Mouse (Mus musculus) kidney, adult 11 months (tissue): ENCODE measurements around the gene Kcnk4.
A peak's percentile ranks its signal among the peaks of the same experiment; 100 is the strongest.
"Not testable (repeated sequence)": the region's sequence is repeated elsewhere in the genome, so short reads cannot be mapped to it uniquely, and the experiment has no call there.

Experiments used
- DNase-seq: peaks from one replicate; pipeline ENCODE4 v3.0.0; 2022

Kcnk4 gene

DNA sequence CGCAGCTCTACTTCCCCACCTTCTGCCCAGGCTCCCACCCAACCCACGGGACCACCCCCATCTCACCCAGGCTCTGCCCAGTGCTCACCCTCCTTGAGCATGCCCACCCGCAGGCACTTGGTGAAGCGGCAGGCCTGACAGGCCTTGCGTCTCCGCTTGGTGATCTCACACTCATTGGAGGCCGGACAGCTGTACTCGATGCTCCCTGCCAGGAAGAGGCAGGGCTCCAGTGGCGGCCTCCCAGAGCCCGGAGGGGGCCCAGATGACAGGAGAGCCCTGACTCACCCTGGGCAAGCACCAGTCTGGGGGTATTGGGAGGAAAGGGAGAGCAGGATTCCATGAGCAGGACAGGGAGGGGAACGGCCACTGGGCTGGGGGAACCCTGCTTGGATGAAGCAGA lies 20.3 kb downstream of the Kcnk4 start:
- DNase-seq, result no peak

- no peak for DNase-seq
Measured at GRCm38 (mm10) chr19:6913036-6913435, 21.3 kb downstream of the Kcnk4 start.

- no peak for DNase-seq
Measured at GRCm38 (mm10) chr19:6912205-6912970, 21.9 kb downstream of the Kcnk4 start.

DNA sequence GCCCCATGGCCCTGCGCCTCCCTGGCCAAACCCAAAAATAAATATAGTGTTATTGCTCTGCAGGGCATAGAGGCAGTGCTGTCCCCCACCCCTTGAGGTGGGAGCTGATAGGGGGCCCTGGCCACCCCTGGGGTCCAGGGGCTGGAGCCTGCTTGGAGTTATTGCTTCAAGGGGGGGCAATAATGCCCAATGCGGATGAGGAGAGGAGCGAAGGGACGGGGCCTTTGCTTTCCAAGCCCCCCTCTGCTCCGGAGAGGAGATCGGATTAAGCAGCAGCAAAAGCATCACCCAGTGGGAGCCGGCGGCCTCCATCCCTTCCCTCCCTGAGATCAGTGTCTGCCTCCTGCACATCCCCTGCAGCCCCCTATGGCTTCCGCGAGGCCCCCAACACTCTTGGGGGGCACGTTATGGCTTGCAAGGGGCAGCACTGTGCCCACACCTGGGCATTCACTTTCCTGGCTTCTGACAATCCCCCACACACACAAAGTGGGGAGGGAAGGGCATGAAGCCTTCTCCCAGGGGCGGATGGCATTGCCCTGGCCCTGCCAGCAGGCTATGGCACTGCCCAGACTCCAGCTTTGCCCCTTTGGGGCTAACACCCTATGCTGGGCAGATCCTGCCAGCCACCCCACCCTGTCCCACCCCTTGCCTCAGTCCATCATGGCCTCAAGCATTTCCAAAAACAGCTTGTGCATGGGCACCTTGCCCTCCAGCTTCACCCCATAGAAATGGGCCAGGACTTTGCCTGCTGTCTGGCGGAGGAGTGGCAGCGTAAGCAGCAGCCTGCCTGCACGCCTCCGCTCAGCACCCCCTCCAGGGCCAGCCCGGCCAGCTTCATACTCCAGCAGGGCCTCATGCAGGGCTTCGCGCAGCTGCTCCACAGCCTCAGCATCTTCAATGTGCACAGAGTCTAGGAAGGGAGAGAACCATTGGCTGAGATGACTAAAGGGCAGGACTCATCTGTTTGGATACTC lies 22.9 kb downstream of the Kcnk4 start:
- no peak for DNase-seq

DNA sequence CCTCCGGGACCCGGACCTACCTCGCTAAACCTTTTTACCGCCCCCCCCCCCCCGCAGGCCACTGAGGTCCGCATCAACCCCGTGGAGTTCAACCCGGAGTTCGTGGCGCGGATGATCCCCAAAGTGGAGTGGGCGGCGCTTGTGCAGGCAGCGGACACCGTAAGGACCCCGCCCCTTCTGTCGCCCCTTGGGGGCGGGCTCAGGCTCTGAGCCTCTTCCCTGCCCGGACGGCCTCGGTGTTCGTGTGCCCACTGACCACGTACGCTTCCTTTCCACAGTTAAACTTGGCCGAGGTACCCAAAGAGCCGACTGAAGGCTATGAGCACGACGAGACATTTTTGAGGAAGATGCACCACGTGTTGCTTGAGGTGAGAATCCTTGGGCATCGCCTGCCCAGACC lies 24.0 kb downstream of the Kcnk4 start:
- DNase-seq, result not testable (repeated sequence)

- DNase-seq, result peak; percentile 93
Measured at GRCm38 (mm10) chr19:6909507-6910289, 24.6 kb downstream of the Kcnk4 start, which contains the start of the genes Trmt112 and Prdx5. Gene Trmt112 (plus strand): TSS chr19:6909698. Gene Prdx5 (minus strand): TSS chr19:6910106.

DNA sequence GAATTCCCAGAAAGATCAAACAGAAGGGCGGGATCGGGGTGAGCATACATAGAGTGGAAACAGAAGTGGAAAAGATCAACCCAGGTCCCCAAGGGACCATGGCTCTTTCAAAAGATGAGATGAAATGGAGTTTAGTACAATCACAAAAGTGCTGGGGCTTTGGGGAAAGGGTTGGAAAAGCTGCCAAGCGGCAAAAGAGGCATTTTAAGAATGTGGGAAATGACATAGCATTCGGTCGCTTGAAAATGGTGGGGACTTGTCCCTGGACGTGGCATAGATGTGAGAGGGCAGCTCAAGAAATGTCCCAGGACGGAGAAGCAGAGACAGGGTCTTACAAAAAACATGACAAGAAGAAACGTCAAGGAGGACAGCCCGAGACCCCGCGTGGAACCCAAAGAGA lies 25.3 kb downstream of the Kcnk4 start:
- peak; percentile 36 for DNase-seq

GRCm38 (mm10) chr19:6907811-6908540 lies 26.3 kb downstream of the Kcnk4 start:
- DNase-seq, result peak; percentile 54

DNA sequence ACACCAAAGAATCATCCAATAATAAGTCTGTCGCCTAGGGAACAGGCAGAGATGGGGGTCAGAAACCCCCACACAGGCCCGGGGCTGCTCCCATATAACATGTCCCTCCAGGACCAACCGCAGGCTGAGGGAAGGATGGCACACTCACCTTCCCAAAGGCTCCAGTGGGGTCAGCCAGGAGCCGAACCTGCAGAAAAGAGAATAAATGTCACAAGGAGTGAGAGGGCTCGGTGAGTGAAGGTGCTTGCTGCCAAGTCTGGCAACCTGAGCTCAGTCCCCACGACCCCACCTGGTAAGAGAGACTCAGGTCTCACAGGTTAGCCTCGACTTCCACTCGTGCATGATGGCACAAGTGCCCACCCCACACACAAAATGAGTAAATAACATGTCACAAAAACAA lies 27.2 kb downstream of the Kcnk4 start:
- DNase-seq, result peak; percentile 30

DNA sequence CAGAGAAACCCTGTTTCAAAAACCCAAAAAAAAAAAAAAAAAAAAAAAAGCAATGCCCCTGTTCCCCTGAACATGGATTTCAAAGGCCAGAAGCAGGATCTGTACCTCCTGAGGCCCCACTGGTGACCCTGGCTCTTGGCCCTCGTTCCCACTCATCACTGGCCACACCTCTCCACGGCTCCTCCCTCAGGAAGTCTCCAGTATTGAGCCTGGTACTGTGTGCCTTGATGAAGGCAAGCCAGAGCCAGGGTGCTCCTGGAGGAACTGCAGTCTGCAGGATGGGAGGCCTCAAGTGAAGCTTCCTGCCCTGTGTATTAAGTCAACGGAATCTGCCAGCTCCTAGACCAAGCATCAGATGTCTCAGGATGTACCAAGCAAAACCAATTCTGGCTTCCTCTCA lies 28.1 kb downstream of the Kcnk4 start:
- peak; percentile 62 for DNase-seq

GRCm38 (mm10) chr19:6905498-6906159 lies 28.7 kb downstream of the Kcnk4 start:
- peak; percentile 52 for DNase-seq

GRCm38 (mm10) chr19:6904846-6905245 lies 29.5 kb downstream of the Kcnk4 start:
- DNase-seq, result peak; percentile 93

DNA sequence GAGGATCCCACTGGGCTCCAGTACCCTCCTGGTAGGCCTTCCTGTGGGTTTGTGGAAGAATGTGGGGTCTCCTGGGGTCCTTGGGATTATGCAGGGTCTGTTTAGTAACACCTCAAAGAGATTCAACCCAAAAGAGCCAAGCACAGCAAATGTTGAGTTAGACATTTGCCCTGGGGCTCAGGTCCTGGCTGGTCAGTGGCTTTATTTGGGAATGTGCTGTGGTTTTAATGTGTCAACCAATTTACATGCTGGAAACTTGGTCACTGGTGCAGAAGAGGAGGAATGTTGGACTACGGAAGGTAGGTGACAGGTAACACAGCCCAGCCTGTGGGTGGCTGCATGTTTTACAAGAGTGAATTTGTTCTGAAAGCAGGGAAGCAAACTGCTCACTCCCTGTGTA lies 31.3 kb downstream of the Kcnk4 start:
- DNase-seq, result peak; percentile 73

DNA sequence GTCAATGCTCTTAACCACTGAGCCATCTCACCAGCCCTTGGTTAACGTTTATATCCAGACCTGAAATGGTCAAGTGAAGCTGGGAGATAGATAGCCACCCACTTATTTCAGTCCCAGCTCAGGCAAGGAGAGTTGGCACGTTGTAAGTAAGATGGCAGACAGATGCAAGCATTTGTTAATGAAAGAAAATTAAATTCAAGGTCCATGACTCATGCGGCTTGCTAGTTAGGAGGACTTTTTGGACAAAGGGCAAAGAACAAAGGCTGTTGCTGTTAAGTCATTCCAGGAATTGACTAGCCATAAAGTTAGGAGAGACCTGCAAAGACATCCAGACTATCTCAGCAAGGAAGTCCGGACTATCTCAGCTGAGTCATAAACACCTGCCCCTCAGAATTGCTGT lies 34.7 kb downstream of the Kcnk4 start:
- peak; percentile 66 for DNase-seq

GRCm38 (mm10) chr19:6895608-6896305 lies 38.6 kb downstream of the Kcnk4 start:
- not testable (repeated sequence) for DNase-seq

GRCm38 (mm10) chr19:6893731-6894451 lies 40.4 kb downstream of the Kcnk4 start:
- no peak for DNase-seq

GRCm38 (mm10) chr19:6892512-6892911 lies 41.8 kb downstream of the Kcnk4 start:
- peak; percentile 44 for DNase-seq

DNA sequence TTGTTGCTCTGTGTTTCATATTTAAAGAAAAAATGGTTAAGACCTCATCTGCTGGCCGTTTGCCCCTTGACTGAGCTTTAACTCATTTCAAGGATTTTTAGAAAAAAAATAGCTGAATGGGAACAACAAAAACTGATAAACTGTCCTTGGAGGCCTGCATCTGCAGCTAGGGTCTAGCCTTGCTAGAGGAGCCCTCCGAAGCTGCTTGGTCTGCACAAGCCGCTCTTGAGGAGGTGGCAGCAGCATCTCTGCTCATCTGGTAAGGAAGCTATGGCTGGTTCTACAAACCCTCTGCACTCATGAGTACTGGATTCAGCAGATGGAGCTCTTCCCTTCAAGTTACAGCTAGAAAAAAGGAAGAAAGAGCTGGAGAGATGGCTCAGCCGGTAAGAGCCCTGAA lies 56.4 kb downstream of the Kcnk4 start:
- DNase-seq, result no peak

DNA sequence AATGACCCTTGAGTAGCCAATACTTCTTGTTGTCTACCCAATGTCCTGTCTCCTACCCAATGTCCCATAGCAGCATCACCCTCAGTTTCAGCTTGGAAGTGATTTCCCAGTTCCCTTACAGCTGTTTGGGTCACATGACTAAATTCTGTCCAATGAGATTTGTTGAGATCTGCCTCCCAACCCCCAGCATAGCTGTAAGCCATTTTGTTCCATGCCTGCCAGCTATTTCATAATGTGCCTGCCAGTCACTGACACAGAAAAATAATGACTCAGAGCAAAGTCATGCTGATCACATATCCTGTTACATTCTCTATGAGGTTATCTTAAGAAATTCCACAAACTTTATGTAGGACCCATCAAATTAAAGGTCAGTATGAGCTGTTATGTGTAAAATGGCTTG lies 57.5 kb downstream of the Kcnk4 start:
- DNase-seq, result no peak

- no peak for DNase-seq
Measured at GRCm38 (mm10) chr19:6875834-6876233, 58.5 kb downstream of the Kcnk4 start.
